Comparison of ENCODE assay signal across 14 mouse cellular contexts in genomic region chr17:6808521-6809165, GRCm38 (mm10). TPM values are rescaled to one million over a fixed set of nuclear protein-coding genes. Genes with fewer than 3 reads are reported as not detected.
DNase-seq lines count a peak whose midpoint lies in the region; ATAC-seq and TF ChIP-seq lines count a peak whose summit lies in the region.
"Had no signal": no experiment of that assay in that cellular context is flagged by ENCODE, and none has a peak within 500 bp of the region (broad histone marks: within the 10 kb centered on the region; RNA-seq: fewer than 3 reads in every experiment).

No protein-coding gene starts in this region.

- no peaks in the 10 kb centered on the region for H3K27me3 ChIP-seq in forebrain, embryonic 10.5 days (ENCODE audit: poor library complexity, severe bottlenecking)
- no peaks in the 10 kb centered on the region for H3K27me3 ChIP-seq in forebrain, embryonic 16.5 days (replicated peaks; ENCODE audit: control insufficient read depth, insufficient read depth, low read length)
- H3K27me3 ChIP-seq in midbrain, embryonic 16.5 days (ENCODE audit: control insufficient read depth, insufficient read depth, low read depth, low read length), result no peaks in the 10 kb centered on the region
- H3K27me3 ChIP-seq: heart, embryonic 13.5 days; limb, embryonic 13.5 days; Patski had no signal

- WGBS in forebrain, embryonic 10.5 days, result 72% methylated on average over 8 of the region's 8 CpGs
- 35% methylated on average over 8 of the region's 8 CpGs for whole genome bisulfite sequencing in forebrain, embryonic 16.5 days
- WGBS in midbrain, embryonic 16.5 days, result 41% methylated on average over 8 of the region's 8 CpGs

- TF ChIP-seq CTCF in left cerebral cortex, adult 2 months (IDR thresholded peaks at IDR 0.05), result no peak
- TF ChIP-seq CTCF in cortical plate, adult 2 months (IDR thresholded peaks at IDR 0.05; ENCODE audit: extremely low read depth, insufficient read depth, low read length), result no peak

- peak overlapping the region; percentile 66 for H3K27ac ChIP-seq in forebrain, embryonic 10.5 days
- no peak overlapping the region for H3K27ac ChIP-seq in forebrain, embryonic 16.5 days (ENCODE audit: low read length)
- peak overlapping the region; percentile 61 for H3K27ac ChIP-seq in left cerebral cortex, adult 2 months
- H3K27ac ChIP-seq in cortical plate, adult 2 months (ENCODE audit: insufficient read depth, low read length), result 0 out of 2 replicates have a peak overlapping the region, but pooled peaks have one; percentile 22
- H3K27ac ChIP-seq in midbrain, embryonic 16.5 days (ENCODE audit: low read length), result no peak overlapping the region
- H3K27ac ChIP-seq: heart, embryonic 13.5 days; limb, embryonic 13.5 days had no signal

- TF ChIP-seq POLR2A in cortical plate, adult 2 months (IDR thresholded peaks at IDR 0.05; ENCODE audit: extremely low read depth, insufficient read depth, low read length), result no peak

- intact Hi-C loops in left cerebral cortex, adult 2 months (cut with DNase I), result no loop called here
- intact Hi-C loops in left cerebral cortex, postnatal 36 days (cut with DNase I), result no loop called here

- no peak overlapping the region for H3K4me3 ChIP-seq in forebrain, embryonic 10.5 days
- H3K4me3 ChIP-seq in forebrain, embryonic 16.5 days (replicated peaks; ENCODE audit: low read length), result no peak overlapping the region
- H3K4me3 ChIP-seq in left cerebral cortex, adult 2 months, result no peak overlapping the region
- no peak overlapping the region for H3K4me3 ChIP-seq in cortical plate, adult 2 months (ENCODE audit: insufficient read depth, low read length)
- no peak overlapping the region for H3K4me3 ChIP-seq in midbrain, embryonic 16.5 days (ENCODE audit: low read depth, low read length)
- H3K4me3 ChIP-seq: heart, embryonic 13.5 days; limb, embryonic 13.5 days; megakaryocyte, embryonic 14.5 days had no signal

- H3K4me2 ChIP-seq in forebrain, embryonic 16.5 days (ENCODE audit: low read length), result no peak overlapping the region
- no peak overlapping the region for H3K4me2 ChIP-seq in midbrain, embryonic 16.5 days (ENCODE audit: low read length)
- H3K4me2 ChIP-seq: heart, embryonic 13.5 days; limb, embryonic 13.5 days had no signal

- H3K9me3 ChIP-seq in forebrain, embryonic 10.5 days, result no peaks in the 10 kb centered on the region
- H3K9me3 ChIP-seq in forebrain, embryonic 16.5 days (ENCODE audit: control insufficient read depth, low read length), result no peaks in the 10 kb centered on the region
- H3K9me3 ChIP-seq in midbrain, embryonic 16.5 days (replicated peaks; ENCODE audit: control insufficient read depth, low read length, poor library complexity, severe bottlenecking), result no peaks in the 10 kb centered on the region
- H3K9me3 ChIP-seq: heart, embryonic 13.5 days; limb, embryonic 13.5 days; megakaryocyte, embryonic 14.5 days had no signal

- H3K36me3 ChIP-seq in forebrain, embryonic 10.5 days (replicated peaks), result no peaks in the 10 kb centered on the region
- H3K36me3 ChIP-seq in forebrain, embryonic 16.5 days (ENCODE audit: control insufficient read depth, insufficient read depth), result no peaks in the 10 kb centered on the region
- no peaks in the 10 kb centered on the region for H3K36me3 ChIP-seq in midbrain, embryonic 16.5 days (ENCODE audit: control insufficient read depth, insufficient read depth, low read length)
- H3K36me3 ChIP-seq: heart, embryonic 13.5 days; limb, embryonic 13.5 days had no signal

- no peak for ATAC-seq in forebrain, embryonic 16.5 days
- no peak for ATAC-seq in midbrain, embryonic 16.5 days
- ATAC-seq: Patski had no signal

- no peak overlapping the region for H3K9ac ChIP-seq in forebrain, embryonic 16.5 days (replicated peaks; ENCODE audit: low read depth, low read length)
- no peak overlapping the region for H3K9ac ChIP-seq in midbrain, embryonic 16.5 days (ENCODE audit: low read depth, low read length)
- H3K9ac ChIP-seq: heart, embryonic 13.5 days; limb, embryonic 13.5 days had no signal

- no peak for DNase-seq in forebrain, embryonic 10.5 days (ENCODE audit: extremely low spot score, low spot score)
- peak in 1 of 2 experiments; percentile 28 for DNase-seq in left cerebral cortex, adult 2 months (ENCODE audit: extremely low spot score in 1 of 2, low spot score in 2 of 2)
- DNase-seq in left cerebral cortex, postnatal 36 days (ENCODE audit: low spot score in 2 of 2), result no peak
- DNase-seq in right cerebral cortex, postnatal 36 days (ENCODE audit: low spot score in 2 of 2), result peak; percentile 16 to 27
- no peak for DNase-seq in thymus, postnatal 14 days
- DNase-seq: B cell, adult 2 months; cerebellum, postnatal 36 days had no signal

- H3K4me1 ChIP-seq in forebrain, embryonic 10.5 days, result peaks cover 33% of the 10 kb centered on the region
- H3K4me1 ChIP-seq in forebrain, embryonic 16.5 days (replicated peaks; ENCODE audit: control insufficient read depth, insufficient read depth, low read length), result peaks cover 7% of the 10 kb centered on the region
- no peaks in the 10 kb centered on the region for H3K4me1 ChIP-seq in cortical plate, adult 2 months (ENCODE audit: control insufficient read depth, insufficient read depth, low read length)
- H3K4me1 ChIP-seq in midbrain, embryonic 16.5 days (ENCODE audit: control insufficient read depth, insufficient read depth, low read length), result no peaks in the 10 kb centered on the region; the same call in 1 of the 2 replicates

RNA-seq across cellular contexts. Expression of gene Ezr, which starts 26.1 kb away (rescaled TPM):
- 103 and 116 TPM in 2 replicates for polyA plus RNA-seq in forebrain, embryonic 10.5 days (2016; fragmentation: Nextera tagmentation; extraction: Ambion mirVana)
- polyA plus RNA-seq in forebrain, embryonic 16.5 days (2015; fragmentation: Nextera tagmentation; extraction: Ambion mirVana), result 100 and 127 TPM in 2 replicates
- 10 to 100 TPM; 50.3 to 51.5 TPM for total RNA-seq in left cerebral cortex, adult 2 months (2021)
- total RNA-seq in left cerebral cortex, postnatal 36 days (2021), result 10 to 100 TPM; 51.1 to 51.8 TPM
- 53.2 and 56.4 TPM in 2 replicates for polyA plus RNA-seq in cortical plate, adult 2 months (2012; rRNA removed)
- polyA plus RNA-seq in midbrain, embryonic 16.5 days (2015; fragmentation: Nextera tagmentation; extraction: Ambion mirVana), result 31.9 and 36.8 TPM in 2 replicates

Comparison
In these comparisons a context has a peak if more than half of its experiments do, and no peak if none do; other contexts are left out.
1. H3K27ac ChIP-seq: peak in forebrain, embryonic 10.5 days (single experiment), left cerebral cortex, adult 2 months (single experiment) and cortical plate, adult 2 months (single experiment); none in forebrain, embryonic 16.5 days (single experiment) and midbrain, embryonic 16.5 days (single experiment).
2. DNase-seq: peak in right cerebral cortex, postnatal 36 days (2 of 2); none in forebrain, embryonic 10.5 days (single experiment), left cerebral cortex, postnatal 36 days (0 of 2) and thymus, postnatal 14 days (single experiment).